Mouse (Mus musculus): Measurements from ENCODE around the gene H2-M10.2.
"Not testable (repeated sequence)": the region's sequence is repeated elsewhere in the genome, so short reads cannot be mapped to it uniquely, and the experiment has no call there.

The H2-M10.2 gene

GRCm38 (mm10) chr17:36253087-36253600 lies 33.1 kb downstream of the H2-M10.2 start:
- in situ Hi-C loops (cut with MboI; ENCODE audit: unreplicated experiment in 2 of 2) = no loop called here

GRCm38 (mm10) chr17:36252250-36252876 lies 33.9 kb downstream of the H2-M10.2 start:
- in situ Hi-C loops (cut with MboI; ENCODE audit: unreplicated experiment in 2 of 2) = no loop called here

GRCm38 (mm10) chr17:36248886-36249285 lies 37.4 kb downstream of the H2-M10.2 start:
- in situ Hi-C loops (cut with MboI; ENCODE audit: unreplicated experiment in 2 of 2) = loop anchor here in 1 of 2 experiments (10.0 kb wide), 1 partner anchor 166 kb away; no protein-coding TSS in a partner anchor

DNA sequence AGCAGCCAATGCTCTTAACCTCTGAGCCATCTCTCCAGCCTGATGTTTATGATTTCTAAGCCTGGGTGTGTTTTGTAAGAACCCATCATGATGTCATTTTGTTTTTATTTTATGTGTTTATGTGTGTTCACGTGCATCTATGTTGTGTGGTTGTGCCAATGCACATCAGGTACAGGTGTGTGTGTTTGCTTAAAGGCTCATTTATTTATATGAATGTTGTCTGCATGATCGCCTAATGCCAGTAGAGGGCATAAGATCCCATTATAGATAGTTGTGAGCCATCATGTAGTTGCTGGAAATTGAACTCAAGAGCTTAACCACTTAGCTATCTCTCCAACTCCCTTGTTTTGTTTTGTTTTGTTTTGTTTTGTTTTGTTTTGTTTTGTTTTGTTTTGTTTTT lies 40.5 kb downstream of the H2-M10.2 start:
- in situ Hi-C loops (cut with MboI; ENCODE audit: unreplicated experiment in 2 of 2) = loop anchor here in 1 of 2 experiments (10.0 kb wide), 1 partner anchor 169 kb away; no protein-coding TSS in a partner anchor

DNA sequence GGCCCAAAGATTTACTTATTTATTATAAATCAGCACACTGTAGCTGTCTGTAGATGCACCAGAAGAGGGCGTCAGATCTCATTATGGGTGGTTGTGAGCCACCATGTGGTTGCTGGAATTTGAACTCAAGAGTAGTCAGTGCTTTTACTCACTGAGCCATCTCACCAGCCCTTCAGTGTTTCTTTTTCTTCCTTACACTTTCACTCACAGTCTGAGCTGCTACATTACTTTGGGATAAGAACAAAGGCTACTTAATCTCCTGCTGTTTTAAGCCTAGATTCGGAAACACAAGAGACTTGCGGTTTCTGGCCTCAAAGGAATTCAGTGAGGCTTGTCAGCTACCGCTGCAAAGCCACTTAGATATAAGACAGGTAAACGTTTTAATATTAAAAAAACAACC lies 42.3 kb downstream of the H2-M10.2 start:
- in situ Hi-C loops (cut with MboI; ENCODE audit: unreplicated experiment in 2 of 2) = loop anchor here in 1 of 2 experiments (10.0 kb wide), 1 partner anchor 171 kb away; no protein-coding TSS in a partner anchor

GRCm38 (mm10) chr17:36240637-36241213 lies 45.6 kb downstream of the H2-M10.2 start:
- in situ Hi-C loops (cut with MboI; ENCODE audit: unreplicated experiment in 2 of 2) = loop anchor here in 1 of 2 experiments (10.0 kb wide), 1 partner anchor 174 kb away; no protein-coding TSS in a partner anchor

- in situ Hi-C loops (cut with MboI; ENCODE audit: unreplicated experiment in 2 of 2) = no loop called here
Measured at GRCm38 (mm10) chr17:36237321-36237921, 48.9 kb downstream of the H2-M10.2 start.

DNA sequence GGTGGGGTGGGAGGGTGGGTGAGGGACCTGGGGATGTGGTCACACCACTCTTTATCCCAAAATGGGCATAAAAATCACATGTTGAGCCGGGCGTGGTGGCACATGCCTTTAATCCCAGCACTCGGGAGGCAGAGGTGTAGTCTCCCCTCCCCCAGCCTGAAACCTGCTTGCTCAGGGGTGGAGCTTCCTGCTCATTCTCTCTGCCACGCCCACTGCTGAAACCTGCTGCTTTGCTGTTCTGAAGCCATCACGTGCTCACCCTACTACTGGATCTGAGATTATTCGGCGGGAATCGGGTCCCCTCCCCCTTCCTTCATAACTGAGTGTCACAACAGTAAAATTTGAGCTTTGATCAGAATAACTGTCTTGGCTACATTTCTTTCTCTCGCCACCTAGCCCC lies 51.0 kb downstream of the H2-M10.2 start:
- in situ Hi-C loops (cut with MboI; ENCODE audit: unreplicated experiment in 2 of 2) = not testable (repeated sequence)
